Mouse (Mus musculus): ENCODE results near the gene Prpf3. TPM values are rescaled to one million over a fixed set of nuclear protein-coding genes. Genes with fewer than 3 reads are reported as not detected.
"Not testable (repeated sequence)": the region's sequence is repeated elsewhere in the genome, so short reads cannot be mapped to it uniquely, and the experiment has no call there.

Prpf3 gene
- polyA plus RNA-seq, 1 experiment = 37.7 TPM

DNA sequence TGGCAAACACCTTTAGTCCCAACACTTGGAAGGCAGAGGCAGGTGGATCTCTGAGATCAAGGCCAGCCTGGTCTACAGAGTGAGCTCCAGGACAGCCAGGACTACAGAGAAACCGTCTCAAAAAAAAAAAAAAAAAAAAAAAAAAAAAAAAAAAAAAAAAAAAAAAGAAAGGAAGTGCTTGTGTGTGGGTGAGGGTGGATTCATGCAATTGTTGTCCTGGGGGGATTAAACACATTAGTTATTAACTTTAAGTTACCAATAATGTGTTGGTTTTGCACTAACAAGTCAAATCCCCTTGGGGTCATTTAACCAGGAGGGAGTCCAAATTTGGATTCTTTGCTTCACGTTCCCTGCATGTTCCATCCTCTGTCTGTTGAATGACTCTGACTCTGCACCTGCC, 29.4 kb downstream of the Prpf3 start:
- no peak overlapping the region for H3K27ac ChIP-seq (ENCODE audit: insufficient read depth, low read length)
- TF ChIP-seq POLR2A (IDR thresholded peaks at IDR 0.05; ENCODE audit: low read depth, low read length) (no peak), CTCF (IDR thresholded peaks at IDR 0.05; ENCODE audit: borderline replicate concordance, insufficient read depth, low read length) (no peak)
- H3K4me3 ChIP-seq (ENCODE audit: insufficient read depth, low read length) = no peak overlapping the region
- no peaks in the 10 kb centered on the region for H3K4me1 ChIP-seq (ENCODE audit: control insufficient read depth, insufficient read depth, low read length)

DNA sequence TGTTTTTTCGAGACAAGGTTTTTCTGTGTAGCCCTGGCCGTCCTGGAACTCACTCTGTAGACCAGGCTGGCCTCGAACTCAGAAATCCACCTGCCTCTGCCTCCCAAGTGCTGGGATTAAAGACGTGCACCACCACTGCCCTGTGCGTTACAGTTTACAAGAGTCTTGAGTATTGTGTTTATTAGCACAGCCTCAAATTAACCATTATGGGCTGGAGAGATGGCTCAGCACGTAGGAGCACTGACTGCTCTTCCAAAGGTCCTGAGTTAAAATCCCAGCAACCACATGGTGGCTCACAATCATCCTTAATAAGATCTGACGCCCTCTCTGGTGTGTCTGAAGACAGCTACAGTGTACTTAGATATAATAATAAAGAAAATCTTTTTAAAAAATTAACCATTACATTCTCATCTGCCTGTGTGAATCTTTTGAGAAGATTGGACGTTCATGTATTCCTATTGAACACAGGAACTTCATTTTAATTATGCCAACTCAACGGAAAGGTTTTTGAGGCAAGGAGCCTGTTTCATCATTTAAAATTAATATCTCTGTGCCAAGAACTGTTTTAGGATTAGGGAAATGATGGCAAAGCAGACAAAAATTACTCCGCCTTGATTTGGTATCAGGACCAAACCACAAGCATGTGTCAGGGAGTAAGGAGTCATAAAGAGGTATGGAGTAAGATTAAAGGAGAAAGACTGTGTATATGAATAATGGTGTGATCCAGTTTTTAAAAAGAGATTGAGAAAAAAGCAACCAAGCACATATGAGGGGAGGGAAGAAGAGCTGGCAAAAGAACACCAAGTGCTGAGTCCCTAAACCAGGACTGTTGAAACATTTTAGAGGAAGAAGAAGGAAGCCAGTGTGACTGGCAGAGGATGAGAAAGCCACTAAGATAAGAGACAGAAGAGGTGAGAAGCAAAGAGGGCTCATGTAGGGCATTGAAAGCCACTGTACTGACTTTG, 35.4 kb downstream of the Prpf3 start:
- Histone ChIP-seq H3K27ac (ENCODE audit: insufficient read depth, low read length) (peak overlapping the region; percentile 90), H3K4me1 (ENCODE audit: control insufficient read depth, insufficient read depth, low read length) (peaks cover 5% of the 10 kb centered on the region; the same call in 1 of the 2 replicates), H3K4me3 (ENCODE audit: insufficient read depth, low read length) (peak overlapping the region; percentile 48)
- TF ChIP-seq POLR2A (IDR thresholded peaks at IDR 0.05; ENCODE audit: low read depth, low read length) (no peak; the same call in 1 of the 2 replicates), CTCF (IDR thresholded peaks at IDR 0.05; ENCODE audit: borderline replicate concordance, insufficient read depth, low read length) (no peak)

DNA sequence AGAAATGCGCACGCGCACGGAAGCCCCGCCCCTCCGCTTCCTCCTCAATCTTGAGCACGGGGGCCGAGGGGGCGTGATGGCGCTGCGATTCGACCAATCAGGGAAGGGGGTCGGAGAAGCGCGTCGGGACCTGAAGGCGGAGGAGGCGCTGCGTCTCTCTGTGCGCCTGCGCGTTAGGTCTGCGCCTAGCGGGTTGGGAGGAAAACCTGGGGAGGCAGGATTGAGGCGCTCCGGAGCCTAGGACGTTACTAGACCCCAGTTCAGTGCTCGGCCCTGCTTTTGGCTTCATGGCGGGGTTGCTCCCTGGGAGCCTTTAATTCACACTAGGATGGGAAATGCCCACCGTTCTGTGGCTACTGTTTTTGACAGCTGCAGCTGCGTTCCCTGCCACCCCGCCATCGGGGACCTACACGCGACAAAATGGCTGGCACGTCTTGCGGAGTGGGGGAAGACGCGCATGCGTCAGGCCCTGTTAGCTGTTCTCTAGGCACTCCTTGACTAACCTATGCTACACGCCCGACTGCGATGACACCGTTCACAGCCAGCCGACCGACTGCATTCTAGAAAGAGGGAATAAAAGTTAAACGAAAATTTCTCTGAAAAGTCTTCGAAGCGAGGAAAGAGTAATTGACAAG, 36.2 kb downstream of the Prpf3 start:
- Histone ChIP-seq H3K4me1 (ENCODE audit: control insufficient read depth, insufficient read depth, low read length) (peaks cover 5% of the 10 kb centered on the region; the same call in 1 of the 2 replicates), H3K27ac (ENCODE audit: insufficient read depth, low read length) (peak overlapping the region; percentile 90), H3K4me3 (ENCODE audit: insufficient read depth, low read length) (peak overlapping the region; percentile 48)
- TF ChIP-seq CTCF (IDR thresholded peaks at IDR 0.05; ENCODE audit: borderline replicate concordance, insufficient read depth, low read length) = no peak
- peak; percentile 75 for TF ChIP-seq POLR2A (IDR thresholded peaks at IDR 0.05; ENCODE audit: low read depth, low read length)

DNA sequence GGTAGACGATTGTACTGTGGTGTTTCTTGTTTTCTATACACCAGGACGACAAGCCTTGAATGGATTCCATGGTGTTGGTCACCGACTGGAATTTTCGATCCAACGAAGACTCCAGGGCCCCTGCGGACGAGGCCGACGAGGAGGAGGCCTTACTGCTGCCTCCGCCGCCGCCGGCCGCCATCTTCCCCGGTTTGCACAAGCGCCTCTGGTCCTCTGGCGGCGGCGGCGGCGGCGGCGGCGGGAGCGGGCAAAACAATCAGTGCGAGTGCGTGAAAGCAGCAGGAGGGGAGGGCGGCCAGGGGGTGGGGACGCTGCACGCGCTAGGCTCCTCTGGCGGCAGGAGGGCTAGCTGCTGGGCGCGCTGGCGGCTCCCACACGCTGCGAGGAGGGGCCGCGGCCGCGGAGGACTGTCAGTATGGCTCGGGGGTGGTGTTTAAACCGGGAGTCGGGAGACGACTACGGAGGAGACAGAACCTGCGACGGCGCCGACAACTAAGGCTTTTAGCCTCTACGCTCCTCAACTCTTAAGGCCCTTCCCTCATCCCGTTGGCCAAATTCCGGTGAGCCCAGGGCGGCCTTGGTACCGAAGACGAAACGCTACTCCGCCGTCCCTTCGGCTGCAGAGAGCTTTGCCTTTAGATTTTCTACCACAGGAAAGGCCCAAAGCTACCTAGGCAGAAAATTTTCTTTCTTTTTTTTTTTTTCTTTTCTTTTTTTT, 37.0 kb downstream of the Prpf3 start, which contains the start of gene Rprd2:
TSS of gene Rprd2 (minus strand) at position 293 of the 718 bp plus-strand sequence.
- H3K27ac ChIP-seq (ENCODE audit: insufficient read depth, low read length) = peak within 1 kb of the TSS; percentile 95
- TF ChIP-seq POLR2A (IDR thresholded peaks at IDR 0.05; ENCODE audit: low read depth, low read length) (peak; percentile 75), CTCF (IDR thresholded peaks at IDR 0.05; ENCODE audit: borderline replicate concordance, insufficient read depth, low read length) (no peak)
- H3K4me1 ChIP-seq (ENCODE audit: control insufficient read depth, insufficient read depth, low read length) = peaks cover 5% of the 10 kb centered on the region; the same call in 1 of the 2 replicates
- peak within 1 kb of the TSS; percentile 71 for H3K4me3 ChIP-seq (ENCODE audit: insufficient read depth, low read length)

DNA sequence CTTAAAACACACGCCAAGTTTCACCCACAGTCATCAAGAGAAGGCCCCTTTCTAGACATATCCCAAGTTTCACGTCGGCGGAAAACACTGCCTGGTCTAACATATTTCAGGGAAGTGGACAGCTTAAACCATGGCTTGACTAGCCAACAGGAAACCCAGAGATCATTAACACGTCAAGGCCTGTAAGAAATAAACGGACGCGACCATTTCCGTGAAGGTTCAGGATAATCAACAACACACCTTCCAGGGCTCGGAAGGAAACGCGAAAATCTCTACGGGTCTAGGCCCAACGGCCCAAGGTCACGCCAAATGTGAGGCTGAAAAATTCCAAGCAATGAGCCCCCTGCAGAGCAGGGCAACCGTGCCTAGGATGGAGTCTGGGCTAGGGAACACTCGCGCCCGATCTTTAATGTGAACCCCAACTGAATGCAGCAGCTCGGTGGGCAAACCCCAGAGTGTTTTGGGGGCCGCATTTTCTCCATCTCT, 37.6 kb downstream of the Prpf3 start:
- TF ChIP-seq POLR2A (IDR thresholded peaks at IDR 0.05; ENCODE audit: low read depth, low read length) (peak; percentile 57), CTCF (IDR thresholded peaks at IDR 0.05; ENCODE audit: borderline replicate concordance, insufficient read depth, low read length) (no peak)
- Histone ChIP-seq H3K4me1 (ENCODE audit: control insufficient read depth, insufficient read depth, low read length) (peaks cover 5% of the 10 kb centered on the region; the same call in 1 of the 2 replicates), H3K27ac (ENCODE audit: insufficient read depth, low read length) (peak overlapping the region; percentile 95), H3K4me3 (ENCODE audit: insufficient read depth, low read length) (peak overlapping the region; percentile 71)

DNA sequence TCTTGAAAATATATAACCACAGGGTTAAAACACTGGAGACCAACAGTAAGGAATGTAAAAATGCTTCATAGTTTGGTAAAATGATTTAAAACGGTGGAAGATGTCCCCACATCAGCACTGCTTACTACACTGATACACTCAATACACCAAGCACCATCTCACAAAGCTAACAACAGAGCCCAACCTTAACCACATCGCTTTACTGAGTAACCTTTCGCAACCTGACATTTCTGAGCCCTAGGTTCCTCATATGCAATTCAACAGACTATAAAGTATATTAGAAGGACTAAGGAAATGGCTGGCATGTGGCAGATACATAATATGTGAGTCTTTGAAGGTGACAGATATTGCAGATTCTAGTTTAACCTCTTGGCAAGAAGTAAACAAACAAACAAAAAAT, 39.0 kb downstream of the Prpf3 start:
- no peak overlapping the region for H3K27ac ChIP-seq (ENCODE audit: insufficient read depth, low read length)
- TF ChIP-seq CTCF (IDR thresholded peaks at IDR 0.05; ENCODE audit: borderline replicate concordance, insufficient read depth, low read length) (no peak), POLR2A (IDR thresholded peaks at IDR 0.05; ENCODE audit: low read depth, low read length) (no peak)
- peaks cover 5% of the 10 kb centered on the region; the same call in 1 of the 2 replicates for H3K4me1 ChIP-seq (ENCODE audit: control insufficient read depth, insufficient read depth, low read length)
- H3K4me3 ChIP-seq (ENCODE audit: insufficient read depth, low read length) = no peak overlapping the region

DNA sequence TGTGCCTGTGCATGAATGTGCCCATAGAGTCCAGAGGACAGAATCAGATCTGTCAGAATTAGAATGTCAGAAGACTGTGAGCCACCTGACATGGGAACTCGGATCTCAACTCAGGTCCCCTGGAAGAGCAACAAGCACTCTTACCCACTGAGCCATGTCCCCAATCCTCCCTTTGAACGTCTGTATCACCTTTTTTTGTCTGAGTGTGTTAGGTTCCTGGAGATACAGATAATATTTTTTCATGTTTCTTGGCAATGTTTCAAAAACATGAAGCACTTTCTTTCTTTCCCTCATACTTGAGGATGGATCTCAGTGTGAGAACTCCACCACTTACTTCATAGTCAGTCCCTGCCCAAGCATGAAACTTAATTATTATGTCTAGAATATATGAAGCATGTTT, 47.3 kb downstream of the Prpf3 start:
- no peak overlapping the region for H3K4me3 ChIP-seq (ENCODE audit: insufficient read depth, low read length)
- H3K27ac ChIP-seq (ENCODE audit: insufficient read depth, low read length) = no peak overlapping the region
- TF ChIP-seq CTCF (IDR thresholded peaks at IDR 0.05; ENCODE audit: borderline replicate concordance, insufficient read depth, low read length) (no peak), POLR2A (IDR thresholded peaks at IDR 0.05; ENCODE audit: low read depth, low read length) (no peak)
- no peaks in the 10 kb centered on the region for H3K4me1 ChIP-seq (ENCODE audit: control insufficient read depth, insufficient read depth, low read length)

DNA sequence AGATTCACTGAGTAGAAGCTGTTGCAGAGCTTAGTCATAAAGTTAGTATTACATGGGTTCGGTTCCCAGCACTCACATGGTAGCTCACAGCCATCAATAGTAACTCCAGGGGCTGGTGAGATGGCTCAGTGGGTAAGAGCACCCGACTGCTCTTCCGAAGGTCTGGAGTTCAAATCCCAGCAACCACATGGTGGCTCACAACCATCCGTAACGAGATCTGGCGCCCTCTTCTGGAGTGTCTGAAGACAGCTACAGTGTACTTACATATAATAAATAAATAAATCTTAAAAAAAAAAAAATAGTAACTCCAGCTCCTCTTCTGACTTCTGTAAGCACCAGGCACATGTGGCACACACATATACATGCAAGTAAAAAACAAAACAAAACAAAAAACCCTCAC, 48.1 kb downstream of the Prpf3 start:
- H3K4me3 ChIP-seq (ENCODE audit: insufficient read depth, low read length); H3K27ac ChIP-seq (ENCODE audit: insufficient read depth, low read length); H3K4me1 ChIP-seq (ENCODE audit: control insufficient read depth, insufficient read depth, low read length): not testable (repeated sequence)

DNA sequence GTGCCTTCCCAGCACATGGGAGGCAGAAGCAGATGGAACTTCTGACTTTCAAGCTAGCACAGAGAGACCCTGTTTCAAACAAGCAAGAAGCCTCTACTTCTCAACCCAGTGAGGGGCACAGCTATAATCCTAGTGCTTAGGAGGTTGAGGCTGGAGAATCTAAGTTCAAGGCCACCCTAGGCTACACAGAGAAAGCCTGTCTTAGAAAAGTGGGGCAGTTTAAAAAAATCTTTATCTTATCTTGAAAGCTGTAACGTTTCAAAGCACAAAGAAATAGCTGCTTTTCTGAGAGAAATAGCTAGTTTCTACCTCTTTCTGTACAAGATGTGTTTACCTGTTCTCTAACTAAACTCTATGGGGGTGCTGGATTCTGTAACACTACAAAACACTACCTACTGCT, 49.0 kb downstream of the Prpf3 start:
- TF ChIP-seq POLR2A (IDR thresholded peaks at IDR 0.05; ENCODE audit: low read depth, low read length) = no peak
- TF ChIP-seq CTCF (IDR thresholded peaks at IDR 0.05; ENCODE audit: borderline replicate concordance, insufficient read depth, low read length) = no peak
- Histone ChIP-seq H3K4me1 (ENCODE audit: control insufficient read depth, insufficient read depth, low read length) (no peaks in the 10 kb centered on the region), H3K27ac (ENCODE audit: insufficient read depth, low read length) (no peak overlapping the region), H3K4me3 (ENCODE audit: insufficient read depth, low read length) (no peak overlapping the region)

All from embryonic fibroblast, embryonic 13.5 days (primary cell).